Mouse (Mus musculus) B cell, adult 2 months (primary cell): ENCODE data around the gene Aldh3a2.
A peak's percentile ranks its signal among the peaks of the same experiment; 100 is the strongest.

ENCODE experiments used
- DNase-seq, 2 experiments: peaks; one replicate each; pipeline ENCODE4 v3.0.0; 2022

The Aldh3a2 gene

GRCm38 (mm10) chr11:61271612-61272011 lies 4.3 kb upstream of the Aldh3a2 start:
- no peak for DNase-seq

- DNase-seq: no peak
These were observed 3.1 kb upstream of the Aldh3a2 start for GRCm38 (mm10) chr11:61270406-61270805.

GRCm38 (mm10) chr11:61268626-61269349 lies 1.5 kb upstream of the Aldh3a2 start:
- DNase-seq: no peak

GRCm38 (mm10) chr11:61263841-61264240 lies 3.4 kb downstream of the Aldh3a2 start:
- DNase-seq: no peak

- DNase-seq: no peak
These were observed 4.7 kb downstream of the Aldh3a2 start for GRCm38 (mm10) chr11:61262516-61262915.

GRCm38 (mm10) chr11:61259106-61259505 lies 8.2 kb downstream of the Aldh3a2 start:
- DNase-seq: no peak

- no peak for DNase-seq
These were observed 14.5 kb downstream of the Aldh3a2 start for GRCm38 (mm10) chr11:61252807-61253206.

- DNase-seq: no peak
These were observed 15.5 kb downstream of the Aldh3a2 start for GRCm38 (mm10) chr11:61251741-61252140.

- no peak for DNase-seq
These were observed 22.9 kb downstream of the Aldh3a2 start for GRCm38 (mm10) chr11:61244406-61244805.

- no peak for DNase-seq
These were observed 31.2 kb downstream of the Aldh3a2 start for GRCm38 (mm10) chr11:61236015-61236414.

GRCm38 (mm10) chr11:61234174-61234573 lies 33.1 kb downstream of the Aldh3a2 start:
- DNase-seq: no peak

- DNase-seq: peak; percentile 54 to 58
These were observed 35.9 kb downstream of the Aldh3a2 start for GRCm38 (mm10) chr11:61231329-61231728.

GRCm38 (mm10) chr11:61228406-61228805 lies 38.9 kb downstream of the Aldh3a2 start:
- DNase-seq: no peak

- no peak for DNase-seq
These were observed 39.4 kb downstream of the Aldh3a2 start for GRCm38 (mm10) chr11:61227816-61228215.

GRCm38 (mm10) chr11:61225941-61226412 lies 41.3 kb downstream of the Aldh3a2 start:
- no peak for DNase-seq

GRCm38 (mm10) chr11:61225511-61225910 lies 41.8 kb downstream of the Aldh3a2 start:
- DNase-seq: peak; percentile 38 to 44

GRCm38 (mm10) chr11:61224907-61225306 lies 42.4 kb downstream of the Aldh3a2 start:
- DNase-seq: no peak

- DNase-seq: no peak
These were observed 43.0 kb downstream of the Aldh3a2 start for GRCm38 (mm10) chr11:61224234-61224744.

- no peak for DNase-seq
These were observed 44.1 kb downstream of the Aldh3a2 start for GRCm38 (mm10) chr11:61222971-61223745.

GRCm38 (mm10) chr11:61222007-61222406 lies 45.3 kb downstream of the Aldh3a2 start:
- DNase-seq: no peak

GRCm38 (mm10) chr11:61220156-61220881 lies 46.9 kb downstream of the Aldh3a2 start:
- DNase-seq: no peak

- no peak for DNase-seq
These were observed 51.3 kb downstream of the Aldh3a2 start for GRCm38 (mm10) chr11:61215936-61216335.

- DNase-seq: peak; percentile 10 to 18
These were observed 55.2 kb downstream of the Aldh3a2 start for GRCm38 (mm10) chr11:61212102-61212501.
